Comparison of ENCODE assay signal across 9 mouse cellular contexts in the genomic region with DNA sequence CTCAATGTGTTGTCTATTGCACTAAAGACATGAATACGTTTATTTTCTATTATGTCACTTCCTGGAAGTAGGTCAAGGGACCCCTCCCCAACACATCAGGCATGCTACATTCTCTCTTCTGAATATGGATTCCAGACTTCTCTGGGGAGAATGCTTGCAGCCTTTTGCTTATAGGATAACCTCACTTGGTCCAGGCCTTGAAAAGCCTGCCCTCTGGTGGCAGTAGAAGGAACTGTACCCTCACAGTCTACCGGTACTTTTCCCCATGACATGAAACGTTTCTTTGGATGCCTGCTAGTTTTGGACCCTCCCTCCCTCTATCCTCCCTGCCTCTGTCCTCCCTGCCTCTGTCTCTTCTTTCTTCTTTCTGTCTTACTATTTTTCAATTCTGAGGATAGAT. TPM values are rescaled to one million over a fixed set of nuclear protein-coding genes. Genes with fewer than 3 reads are reported as not detected.
DNase-seq lines count a peak whose midpoint lies in the region; ATAC-seq and TF ChIP-seq lines count a peak whose summit lies in the region.
"Had no signal": no experiment of that assay in that cellular context is flagged by ENCODE, and none has a peak within 500 bp of the region (broad histone marks: within the 10 kb centered on the region; RNA-seq: fewer than 3 reads in every experiment).

No protein-coding gene starts in this region.

- H3K9me3 ChIP-seq in embryonic facial prominence, embryonic 11.5 days (replicated peaks; ENCODE audit: control insufficient read depth, low read length) = no peaks in the 10 kb centered on the region
- no peaks in the 10 kb centered on the region for H3K9me3 ChIP-seq in midbrain, postnatal 0 days (ENCODE audit: low read length)
- H3K9me3 ChIP-seq in stomach, postnatal 0 days (ENCODE audit: control insufficient read depth, low read length) = no peaks in the 10 kb centered on the region

- intact Hi-C loops in left cerebral cortex, adult 2 months (cut with DNase I) = no loop called here

- no peak overlapping the region for H3K4me3 ChIP-seq in embryonic facial prominence, embryonic 11.5 days (ENCODE audit: low read depth, low read length)
- H3K4me3 ChIP-seq in left cerebral cortex, adult 2 months = no peak overlapping the region
- no peak overlapping the region for H3K4me3 ChIP-seq in midbrain, postnatal 0 days (ENCODE audit: low read depth, low read length)
- no peak overlapping the region for H3K4me3 ChIP-seq in stomach, postnatal 0 days (ENCODE audit: low read depth, low read length)
- H3K4me3 ChIP-seq: neural tube, embryonic 13.5 days had no signal

- WGBS in embryonic facial prominence, embryonic 11.5 days = 5% methylated on average over 3 of the region's 3 CpGs
- 8% methylated on average over 3 of the region's 3 CpGs for WGBS in midbrain, postnatal 0 days
- 3% methylated on average over 3 of the region's 3 CpGs for WGBS in stomach, postnatal 0 days

- DNase-seq in heart, adult 8-10 months (ENCODE audit: low spot score) = peak; percentile 61
- no peak for DNase-seq in heart, adult 11 months
- peak; percentile 65 for DNase-seq in adrenal gland, postnatal 25 days
- peak; percentile 80 for DNase-seq in embryonic facial prominence, embryonic 11.5 days (ENCODE audit: low spot score)
- DNase-seq in left cerebral cortex, adult 2 months (ENCODE audit: extremely low spot score in 1 of 2, low spot score in 2 of 2) = peak; percentile 70 to 75
- DNase-seq in midbrain, postnatal 0 days (ENCODE audit: low spot score) = peak; percentile 82
- DNase-seq in stomach, postnatal 0 days (ENCODE audit: low spot score) = peak; percentile 79

- no peak overlapping the region for H3K4me2 ChIP-seq in embryonic facial prominence, embryonic 11.5 days (ENCODE audit: low read depth, low read length)
- no peak overlapping the region for H3K4me2 ChIP-seq in midbrain, postnatal 0 days (ENCODE audit: low read depth, low read length, poor library complexity, severe bottlenecking)
- H3K4me2 ChIP-seq in stomach, postnatal 0 days (replicated peaks; ENCODE audit: low read depth) = no peak overlapping the region
- H3K4me2 ChIP-seq: neural tube, embryonic 13.5 days had no signal

- H3K27ac ChIP-seq in embryonic facial prominence, embryonic 11.5 days (replicated peaks; ENCODE audit: low read depth, low read length) = no peak overlapping the region
- no peak overlapping the region for H3K27ac ChIP-seq in left cerebral cortex, adult 2 months
- H3K27ac ChIP-seq in midbrain, postnatal 0 days (ENCODE audit: low read depth, low read length) = no peak overlapping the region
- H3K27ac ChIP-seq in stomach, postnatal 0 days (replicated peaks) = no peak overlapping the region
- H3K27ac ChIP-seq: neural tube, embryonic 13.5 days had no signal

- TF ChIP-seq CTCF in left cerebral cortex, adult 2 months (IDR thresholded peaks at IDR 0.05) = peak; percentile 100
- TF ChIP-seq CTCF in midbrain, postnatal 0 days (IDR thresholded peaks at IDR 0.05) = peak; percentile 94
- TF ChIP-seq CTCF in stomach, postnatal 0 days (IDR thresholded peaks at IDR 0.05; ENCODE audit: low read depth) = peak; percentile 96

- ATAC-seq in embryonic facial prominence, embryonic 11.5 days (replicated peaks; ENCODE audit: insufficient number of reproducible peaks, low FRiP score, low TSS enrichment, low read depth) = no peak
- peak; percentile 71 for ATAC-seq in inflammation-experienced regulatory T-cells, adult 6 months
- 0 out of 2 replicates have a peak, but pooled peaks have one; percentile 62 for ATAC-seq in midbrain, postnatal 0 days (ENCODE audit: low FRiP score)
- peak; percentile 67; the same call in 1 of the 2 replicates for ATAC-seq in stomach, postnatal 0 days (ENCODE audit: low FRiP score, low TSS enrichment)

- no peak for TF ChIP-seq EP300 in stomach, postnatal 0 days (optimal IDR thresholded peaks at IDR 0.05)

- H3K36me3 ChIP-seq in embryonic facial prominence, embryonic 11.5 days (replicated peaks; ENCODE audit: control insufficient read depth, insufficient read depth, low read depth, low read length) = no peaks in the 10 kb centered on the region
- H3K36me3 ChIP-seq in midbrain, postnatal 0 days (ENCODE audit: insufficient read depth, low read length) = no peaks in the 10 kb centered on the region
- H3K36me3 ChIP-seq in stomach, postnatal 0 days (ENCODE audit: control insufficient read depth, insufficient read depth, low read length) = no peaks in the 10 kb centered on the region
- H3K36me3 ChIP-seq: neural tube, embryonic 13.5 days had no signal

- H3K27me3 ChIP-seq in embryonic facial prominence, embryonic 11.5 days (ENCODE audit: control insufficient read depth, insufficient read depth, low read length) = no peaks in the 10 kb centered on the region
- H3K27me3 ChIP-seq in midbrain, postnatal 0 days (ENCODE audit: insufficient read depth, low read length) = no peaks in the 10 kb centered on the region
- no peaks in the 10 kb centered on the region for H3K27me3 ChIP-seq in stomach, postnatal 0 days (ENCODE audit: control insufficient read depth, insufficient read depth, low read length)
- H3K27me3 ChIP-seq: neural tube, embryonic 13.5 days had no signal

- H3K4me1 ChIP-seq in embryonic facial prominence, embryonic 11.5 days (ENCODE audit: control insufficient read depth, insufficient read depth, low read length) = no peaks in the 10 kb centered on the region
- H3K4me1 ChIP-seq in midbrain, postnatal 0 days (ENCODE audit: insufficient read depth, low read length) = no peaks in the 10 kb centered on the region
- no peaks in the 10 kb centered on the region for H3K4me1 ChIP-seq in stomach, postnatal 0 days (replicated peaks; ENCODE audit: control insufficient read depth, insufficient read depth)
- H3K4me1 ChIP-seq: neural tube, embryonic 13.5 days had no signal

- H3K9ac ChIP-seq in embryonic facial prominence, embryonic 11.5 days (replicated peaks; ENCODE audit: low read length) = no peak overlapping the region
- no peak overlapping the region for H3K9ac ChIP-seq in midbrain, postnatal 0 days (replicated peaks; ENCODE audit: low read length, poor library complexity, severe bottlenecking)
- no peak overlapping the region; the same call in 1 of the 2 replicates for H3K9ac ChIP-seq in stomach, postnatal 0 days (ENCODE audit: low read length)
- H3K9ac ChIP-seq: neural tube, embryonic 13.5 days had no signal

RNA-seq across cellular contexts. Expression of a gene that starts 31.0 kb away (rescaled TPM):
- 1 to 10 TPM in 3 of 4 experiments, under 1 TPM in 1; 0.73 to 3.1 (median 2.1) TPM for total RNA-seq in heart, adult 8-10 months (2022)
- not detected in 2 replicates for total RNA-seq in adrenal gland, postnatal 25 days (2021)
- 47.1 and 52.2 TPM in 2 replicates for polyA plus RNA-seq in embryonic facial prominence, embryonic 11.5 days (2014; fragmentation: Nextera tagmentation; extraction: Ambion mirVana)
- polyA plus RNA-seq in inflammation-experienced regulatory T-cells, adult 6 months (2017; shearing (Covaris generic)) = not detected
- total RNA-seq in left cerebral cortex, adult 2 months (2021) = 1 to 10 TPM in 1 of 2 experiments, under 1 TPM in 1; 0.70 to 1.3 TPM
- total RNA-seq in midbrain, postnatal 0 days (2014; rRNA removed) = 0.38 and 0.52 TPM in 2 replicates
- polyA plus RNA-seq in midbrain, postnatal 0 days (2015; fragmentation: Nextera tagmentation; extraction: Ambion mirVana) = 1.5 and 1.9 TPM in 2 replicates
- 123 and 147 TPM in 2 replicates for polyA plus RNA-seq in stomach, postnatal 0 days (2015; fragmentation: Nextera tagmentation; extraction: Ambion mirVana)

RNA-seq across cellular contexts. Expression of a gene that starts 33.8 kb away (rescaled TPM):
- 10 to 100 TPM; 32.0 to 34.8 (median 33.9) TPM for total RNA-seq in heart, adult 8-10 months (2022)
- 98.3 and 99.7 TPM in 2 replicates for total RNA-seq in adrenal gland, postnatal 25 days (2021)
- polyA plus RNA-seq in embryonic facial prominence, embryonic 11.5 days (2014; fragmentation: Nextera tagmentation; extraction: Ambion mirVana) = 38.4 and 43.3 TPM in 2 replicates
- polyA plus RNA-seq in inflammation-experienced regulatory T-cells, adult 6 months (2017; shearing (Covaris generic)) = 10 to 100 TPM; 13.6 to 36.2 (median 30.9) TPM
- total RNA-seq in left cerebral cortex, adult 2 months (2021) = 10 to 100 TPM; 86.3 to 87.0 TPM
- 117 and 126 TPM in 2 replicates for total RNA-seq in midbrain, postnatal 0 days (2014; rRNA removed)
- polyA plus RNA-seq in midbrain, postnatal 0 days (2015; fragmentation: Nextera tagmentation; extraction: Ambion mirVana) = 121 and 126 TPM in 2 replicates
- 53.6 and 54.7 TPM in 2 replicates for polyA plus RNA-seq in stomach, postnatal 0 days (2015; fragmentation: Nextera tagmentation; extraction: Ambion mirVana)

RNA-seq across cellular contexts. Expression of a gene that starts 42.1 kb away (rescaled TPM):
- total RNA-seq in heart, adult 8-10 months (2022) = not detected
- total RNA-seq in adrenal gland, postnatal 25 days (2021) = not detected in 2 replicates
- not detected in 2 replicates for polyA plus RNA-seq in embryonic facial prominence, embryonic 11.5 days (2014; fragmentation: Nextera tagmentation; extraction: Ambion mirVana)
- not detected for polyA plus RNA-seq in inflammation-experienced regulatory T-cells, adult 6 months (2017; shearing (Covaris generic))
- total RNA-seq in left cerebral cortex, adult 2 months (2021) = not detected
- total RNA-seq in midbrain, postnatal 0 days (2014; rRNA removed) = not detected in 2 replicates
- polyA plus RNA-seq in midbrain, postnatal 0 days (2015; fragmentation: Nextera tagmentation; extraction: Ambion mirVana) = not detected in 2 replicates
- not detected in 2 replicates for polyA plus RNA-seq in stomach, postnatal 0 days (2015; fragmentation: Nextera tagmentation; extraction: Ambion mirVana)
- polyA plus RNA-seq: neural tube, embryonic 13.5 days had no signal

RNA-seq across cellular contexts. Expression of a gene that starts 45.3 kb away (rescaled TPM):
- total RNA-seq in heart, adult 8-10 months (2022) = 10 to 100 TPM; 11.3 to 15.0 (median 12.6) TPM
- 6.3 and 6.4 TPM in 2 replicates for total RNA-seq in adrenal gland, postnatal 25 days (2021)
- 1.6 and 4.2 TPM in 2 replicates for polyA plus RNA-seq in embryonic facial prominence, embryonic 11.5 days (2014; fragmentation: Nextera tagmentation; extraction: Ambion mirVana)
- polyA plus RNA-seq in inflammation-experienced regulatory T-cells, adult 6 months (2017; shearing (Covaris generic)) = 1 to 10 TPM; 1.5 to 7.5 (median 7.1) TPM
- total RNA-seq in left cerebral cortex, adult 2 months (2021) = 100 to 1,000 TPM; 102 to 106 TPM
- total RNA-seq in midbrain, postnatal 0 days (2014; rRNA removed) = 21.1 and 26.7 TPM in 2 replicates
- 24.8 and 25.4 TPM in 2 replicates for polyA plus RNA-seq in midbrain, postnatal 0 days (2015; fragmentation: Nextera tagmentation; extraction: Ambion mirVana)
- 27.3 and 27.8 TPM in 2 replicates for polyA plus RNA-seq in stomach, postnatal 0 days (2015; fragmentation: Nextera tagmentation; extraction: Ambion mirVana)

RNA-seq across cellular contexts. Expression of a gene that starts 54.1 kb away (rescaled TPM):
- total RNA-seq in heart, adult 8-10 months (2022) = under 1 TPM in 1 of 4 experiments, not detected in 3; 0.49 TPM
- 0.58 TPM in 1 of 2 replicates, not detected in the other for total RNA-seq in adrenal gland, postnatal 25 days (2021)
- not detected in 2 replicates for polyA plus RNA-seq in embryonic facial prominence, embryonic 11.5 days (2014; fragmentation: Nextera tagmentation; extraction: Ambion mirVana)
- polyA plus RNA-seq in inflammation-experienced regulatory T-cells, adult 6 months (2017; shearing (Covaris generic)) = not detected
- total RNA-seq in left cerebral cortex, adult 2 months (2021) = not detected
- total RNA-seq in midbrain, postnatal 0 days (2014; rRNA removed) = not detected in 2 replicates
- not detected in 2 replicates for polyA plus RNA-seq in midbrain, postnatal 0 days (2015; fragmentation: Nextera tagmentation; extraction: Ambion mirVana)
- 0.75 and 1.1 TPM in 2 replicates for polyA plus RNA-seq in stomach, postnatal 0 days (2015; fragmentation: Nextera tagmentation; extraction: Ambion mirVana)
- polyA plus RNA-seq: neural tube, embryonic 13.5 days had no signal
